Mouse (Mus musculus): ENCODE results near the gene Zfp185. TPM values are rescaled to one million over a fixed set of nuclear protein-coding genes. Genes with fewer than 3 reads are reported as not detected.
A peak's percentile ranks its signal among the peaks of the same experiment; 100 is the strongest.
"Not testable (repeated sequence)": the region's sequence is repeated elsewhere in the genome, so short reads cannot be mapped to it uniquely, and the experiment has no call there.

The Zfp185 gene
- total RNA-seq, 2 experiments from 2014 or later = not detected

DNA sequence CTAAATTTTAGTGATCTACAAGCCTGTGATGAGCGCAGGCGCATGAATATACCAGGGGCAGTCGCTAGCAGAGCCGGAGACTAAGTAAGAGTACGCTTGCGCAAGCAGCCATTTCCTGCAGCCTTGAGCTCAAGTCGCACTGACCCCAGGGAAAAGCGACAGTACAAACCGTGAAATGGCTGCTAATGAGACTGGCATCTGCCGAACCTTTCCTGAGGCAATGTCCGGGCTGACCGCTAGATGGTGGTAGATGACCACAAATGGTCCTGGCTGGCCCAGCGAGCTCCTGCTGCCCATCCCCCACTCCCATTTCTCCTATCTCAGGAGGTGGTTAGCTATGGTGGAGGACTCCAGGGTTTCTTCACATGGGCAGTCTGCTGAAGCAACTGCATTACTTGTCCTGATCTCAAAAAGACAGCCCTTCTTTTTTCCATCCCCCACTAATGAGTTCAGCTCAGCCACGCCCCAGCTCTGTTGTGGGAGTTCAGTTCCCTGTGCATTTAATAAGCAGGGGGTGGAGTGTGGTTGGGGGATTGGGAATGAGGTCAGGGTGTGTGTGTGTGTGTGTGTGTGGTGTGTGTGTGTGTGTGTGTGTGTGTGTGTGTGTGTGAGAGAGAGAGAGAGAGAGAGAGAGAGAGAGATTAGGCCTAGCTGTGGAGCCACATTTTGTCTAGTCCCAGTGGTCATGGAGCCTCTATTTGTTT is 66.9 kb downstream of the Zfp185 start:
- ATAC-seq (replicated peaks; ENCODE audit: low FRiP score, poor library complexity, severe bottlenecking) = peak; percentile 80

DNA sequence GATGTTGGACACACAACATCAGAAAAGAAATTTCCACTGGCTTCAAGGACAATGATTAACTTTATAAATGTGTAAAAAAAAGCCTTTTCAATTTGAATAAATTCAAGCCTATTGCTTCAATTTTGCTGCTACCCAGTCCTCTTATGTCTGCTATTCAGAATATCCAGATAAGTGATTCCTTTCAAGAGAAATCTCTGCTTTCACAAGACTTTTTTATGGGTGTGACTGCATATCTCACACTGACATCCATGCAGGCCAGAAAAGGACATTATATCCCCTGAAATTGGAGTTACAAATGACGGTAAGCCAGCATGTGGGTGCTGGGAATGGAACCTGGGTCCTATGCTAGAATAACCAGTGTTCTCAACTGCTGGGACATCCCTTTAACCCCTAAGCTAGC is 74.4 kb downstream of the Zfp185 start:
- no peak for ATAC-seq (replicated peaks; ENCODE audit: low FRiP score, poor library complexity, severe bottlenecking)

DNA sequence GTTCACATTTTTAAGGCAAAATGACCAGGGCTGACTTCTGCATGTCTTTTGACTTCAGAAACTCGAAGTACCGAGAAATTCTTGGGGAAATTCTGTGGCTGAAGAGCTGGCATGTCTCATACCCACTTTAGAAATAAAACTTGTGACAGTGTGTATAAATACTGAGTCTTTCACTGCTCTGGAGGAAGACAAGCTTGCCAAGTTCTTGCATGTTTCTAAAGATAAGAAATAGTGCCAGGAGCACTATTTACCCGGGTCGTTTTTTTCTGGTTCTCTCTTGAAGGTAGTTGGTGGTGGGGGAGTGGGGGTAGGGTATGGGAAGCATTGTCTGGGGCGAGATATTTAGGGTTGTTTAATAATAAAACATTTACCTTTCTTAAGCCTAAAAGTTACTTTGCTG is 75.2 kb downstream of the Zfp185 start:
- no peak for ATAC-seq (replicated peaks; ENCODE audit: low FRiP score, poor library complexity, severe bottlenecking)

DNA sequence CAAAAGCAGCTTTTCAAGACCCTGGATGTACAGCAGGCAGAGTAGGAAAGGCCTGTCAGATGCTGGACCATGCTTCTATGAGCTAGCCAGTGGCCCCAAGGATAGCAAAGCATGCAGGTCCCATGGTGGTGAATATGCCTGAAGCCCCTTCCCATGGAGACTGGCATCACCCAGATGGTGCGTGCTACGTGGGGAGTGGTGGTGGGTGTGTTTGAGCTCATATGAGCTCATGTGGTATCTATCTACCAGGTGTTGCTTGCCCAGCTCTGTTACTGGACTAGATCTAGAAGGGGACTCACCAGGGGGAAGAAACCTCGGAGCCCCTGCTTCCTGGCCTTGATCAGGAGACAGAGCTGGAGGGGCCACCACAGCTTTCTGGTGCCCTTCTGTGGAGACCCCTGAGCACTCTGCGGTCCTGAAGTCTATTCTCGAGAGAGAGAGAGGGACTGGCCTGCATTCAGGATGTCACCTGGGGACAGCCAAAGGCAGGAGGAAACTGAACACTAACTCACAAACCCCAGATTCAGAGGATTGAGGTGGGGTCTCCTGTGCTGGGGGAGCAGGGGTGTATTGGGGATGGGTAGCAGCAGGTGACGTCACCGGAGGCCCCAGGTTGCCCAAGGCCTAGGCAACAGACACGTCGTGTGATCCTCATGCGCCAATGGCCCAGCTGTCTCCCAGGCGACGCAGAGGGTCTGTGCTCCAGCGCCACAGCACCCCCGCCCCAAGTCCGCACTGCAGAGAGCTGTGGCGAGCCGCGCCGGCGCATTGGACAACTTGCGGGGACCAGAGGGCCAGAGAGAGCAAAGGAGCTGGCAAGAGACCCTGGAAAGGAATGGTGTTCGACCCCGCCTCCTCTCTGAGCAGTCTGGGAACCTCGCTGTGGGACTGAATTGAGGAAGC is 76.6 kb downstream of the Zfp185 start:
- ATAC-seq (replicated peaks; ENCODE audit: low FRiP score, poor library complexity, severe bottlenecking) = no peak

DNA sequence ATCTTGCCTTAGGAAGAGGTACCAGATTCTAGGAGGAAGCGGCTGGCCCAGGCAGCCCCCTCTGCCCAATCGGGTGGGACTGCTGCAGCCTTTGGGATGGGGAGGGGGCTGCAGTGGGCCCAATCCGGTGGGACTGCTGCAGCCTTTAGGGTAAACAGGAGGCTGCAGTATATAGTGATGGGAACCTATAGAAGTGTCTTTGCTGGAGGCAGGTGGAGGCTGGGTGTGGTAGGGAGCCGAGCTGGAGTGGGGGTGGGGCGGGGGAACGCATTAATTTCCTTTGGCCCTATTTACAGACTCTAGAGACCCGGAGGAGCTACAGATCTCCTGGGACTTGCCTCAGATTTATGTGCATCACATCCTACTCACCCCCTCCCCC is 77.3 kb downstream of the Zfp185 start, which contains the start of gene Pnma3:
TSS of gene Pnma3 (plus strand) at position 373 of the 379 bp plus-strand sequence.
- ATAC-seq (replicated peaks; ENCODE audit: low FRiP score, poor library complexity, severe bottlenecking) = no peak

DNA sequence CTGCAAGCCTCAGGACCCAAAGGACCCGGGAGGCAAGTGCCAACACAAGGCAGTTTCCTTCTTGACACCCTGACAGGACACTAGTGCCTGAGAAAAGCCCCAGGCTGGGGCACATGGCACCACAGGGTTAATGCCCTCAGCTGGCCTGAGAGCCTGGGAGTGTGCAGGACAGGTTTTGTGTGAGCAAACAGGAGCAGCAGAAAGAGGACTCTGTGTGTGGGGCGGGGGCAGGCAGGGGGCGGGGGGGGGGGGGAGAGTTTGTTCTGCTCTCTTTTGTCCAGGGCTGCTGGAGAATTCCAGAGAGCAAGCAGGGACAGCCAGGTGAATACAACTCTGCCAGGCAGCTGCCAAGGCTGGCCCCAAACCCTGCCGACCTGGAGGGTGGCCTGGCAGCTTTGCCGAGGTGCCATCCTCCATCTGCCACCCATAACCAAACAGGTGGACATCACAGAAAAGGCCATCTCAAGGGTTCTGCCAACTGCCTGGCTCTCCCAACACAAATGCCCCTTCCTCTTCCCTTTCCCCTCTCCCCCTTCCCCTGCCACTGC is 79.7 kb downstream of the Zfp185 start:
- not testable (repeated sequence) for ATAC-seq (replicated peaks; ENCODE audit: low FRiP score, poor library complexity, severe bottlenecking)

Other genes with a start within 250 kb of the Zfp185 start
- gene Gabrq, start 162.2 kb upstream of the Zfp185 start, total RNA-seq (2015; ENCODE audit: low replicate concordance) = not detected in 2 replicates
- not detected in 2 replicates for gene Gabrq, start 162.2 kb upstream of the Zfp185 start, total RNA-seq (2017; ENCODE audit: low replicate concordance)
- 13.0 and 23.5 TPM in 2 replicates for gene Cetn2, start 68.9 kb upstream of the Zfp185 start, total RNA-seq (2015; ENCODE audit: low replicate concordance)
- gene Cetn2, start 68.9 kb upstream of the Zfp185 start, total RNA-seq (2017; ENCODE audit: low replicate concordance) = 20.4 and 26.8 TPM in 2 replicates
- 14.3 and 17.7 TPM in 2 replicates for gene Nsdhl, start 68.8 kb upstream of the Zfp185 start, total RNA-seq (2015; ENCODE audit: low replicate concordance)
- gene Nsdhl, start 68.8 kb upstream of the Zfp185 start, total RNA-seq (2017; ENCODE audit: low replicate concordance) = 10.8 and 16.8 TPM in 2 replicates
- gene Pnma5, start 49.8 kb downstream of the Zfp185 start, total RNA-seq (2015; ENCODE audit: low replicate concordance) = not detected in 2 replicates
- gene Pnma5, start 49.8 kb downstream of the Zfp185 start, total RNA-seq (2017; ENCODE audit: low replicate concordance) = not detected in 2 replicates
- not detected in 2 replicates for gene Pnma3, start 77.4 kb downstream of the Zfp185 start, total RNA-seq (2015; ENCODE audit: low replicate concordance)
- not detected in 2 replicates for gene Pnma3, start 77.4 kb downstream of the Zfp185 start, total RNA-seq (2017; ENCODE audit: low replicate concordance)
- gene Xlr4a, start 95.1 kb downstream of the Zfp185 start, total RNA-seq (2015; ENCODE audit: low replicate concordance) = 2.9 and 12.2 TPM in 2 replicates
- gene Xlr4a, start 95.1 kb downstream of the Zfp185 start, total RNA-seq (2017; ENCODE audit: low replicate concordance) = 2.3 TPM in 1 of 2 replicates, not detected in the other
- not detected in 2 replicates for gene Xlr3a, start 109.8 kb downstream of the Zfp185 start, total RNA-seq (2015; ENCODE audit: low replicate concordance)
- gene Xlr3a, start 109.8 kb downstream of the Zfp185 start, total RNA-seq (2017; ENCODE audit: low replicate concordance) = not detected in 2 replicates
- not detected in 2 replicates for gene Gm14685, start 129.7 kb downstream of the Zfp185 start, total RNA-seq (2015; ENCODE audit: low replicate concordance)
- not detected in 2 replicates for gene Gm14685, start 129.7 kb downstream of the Zfp185 start, total RNA-seq (2017; ENCODE audit: low replicate concordance)
- not detected in 2 replicates for gene Xlr5b, start 161.5 kb downstream of the Zfp185 start, total RNA-seq (2015; ENCODE audit: low replicate concordance)
- gene Xlr5b, start 161.5 kb downstream of the Zfp185 start, total RNA-seq (2017; ENCODE audit: low replicate concordance) = not detected in 2 replicates
- not detected in 2 replicates for gene DXBay18, start 162.1 kb downstream of the Zfp185 start, total RNA-seq (2015; ENCODE audit: low replicate concordance)
- gene DXBay18, start 162.1 kb downstream of the Zfp185 start, total RNA-seq (2017; ENCODE audit: low replicate concordance) = not detected in 2 replicates
- not detected in 2 replicates for gene Spin2d, start 189.7 kb downstream of the Zfp185 start, total RNA-seq (2015; ENCODE audit: low replicate concordance)
- gene Spin2d, start 189.7 kb downstream of the Zfp185 start, total RNA-seq (2017; ENCODE audit: low replicate concordance) = not detected in 2 replicates
- gene Xlr3b, start 204.9 kb downstream of the Zfp185 start, total RNA-seq (2015; ENCODE audit: low replicate concordance) = not detected in 2 replicates
- 1.4 TPM in 1 of 2 replicates, not detected in the other for gene Xlr3b, start 204.9 kb downstream of the Zfp185 start, total RNA-seq (2017; ENCODE audit: low replicate concordance)
- gene Xlr4b, start 227.0 kb downstream of the Zfp185 start, total RNA-seq (2015; ENCODE audit: low replicate concordance) = 2.9 and 10.8 TPM in 2 replicates
- 5.5 TPM in 1 of 2 replicates, not detected in the other for gene Xlr4b, start 227.0 kb downstream of the Zfp185 start, total RNA-seq (2017; ENCODE audit: low replicate concordance)
- 1.7 and 1.8 TPM in 2 replicates for gene F8a, start 241.0 kb downstream of the Zfp185 start, total RNA-seq (2015; ENCODE audit: low replicate concordance)
- 1.3 TPM in 2 replicates for gene F8a, start 241.0 kb downstream of the Zfp185 start, total RNA-seq (2017; ENCODE audit: low replicate concordance)

Measured in erythroid progenitor cell, adult 5-6 weeks (primary cell).